Mouse (Mus musculus) heart, postnatal 0 days (tissue): ENCODE results near the gene Palld. TPM values are rescaled to one million over a fixed set of nuclear protein-coding genes. Genes with fewer than 3 reads are reported as not detected.

Experiments
- ATAC-seq: fragments of 200-750 bp; cut with Nextera tagmentation; 2 replicates; pipeline ENCODE4 v1.8.0; 2017; ENCODE audit warnings: low read depth, moderate number of reproducible peaks, moderate library complexity; ENCODE audit not compliant: insufficient read depth
- DNase-seq: peaks from one replicate; pipeline ENCODE4 v3.0.0-alpha.2; 2016; ENCODE audit warnings: low spot score
- H3K27ac ChIP-seq: fragments of 300-500 bp; sonication (generic); 2 replicates; pipeline ENCODE4 v1.5.1; 2014; ENCODE audit warnings: low read depth, mild to moderate bottlenecking
- H3K27me3 ChIP-seq: fragments of 300-500 bp; sonication (generic); 2 replicates; pipeline ENCODE4 v1.6.1; 2014; ENCODE audit warnings: low read length, mixed read lengths; ENCODE audit not compliant: control insufficient read depth, insufficient read depth
- H3K36me3 ChIP-seq: fragments of 300-500 bp; sonication (generic); replicated peaks from 2 replicates; pipeline ENCODE4 v1.6.1; 2014; ENCODE audit warnings: low read length, mixed read lengths; ENCODE audit not compliant: control insufficient read depth, insufficient read depth
- H3K4me1 ChIP-seq: fragments of 300-500 bp; sonication (generic); 2 replicates; pipeline ENCODE4 v1.6.1; 2014; ENCODE audit warnings: antibody characterized with exemption; ENCODE audit not compliant: control insufficient read depth, insufficient read depth
- H3K4me2 ChIP-seq: fragments of 300-500 bp; sonication (generic); 2 replicates; pipeline ENCODE4 v1.6.1; 2014; ENCODE audit warnings: low read depth, mild to moderate bottlenecking, low read length, moderate library complexity
- H3K4me3 ChIP-seq: fragments of 300-500 bp; sonication (generic); 2 replicates; pipeline ENCODE4 v1.5.1; 2014; ENCODE audit warnings: low read depth, low read length
- H3K9ac ChIP-seq: fragments of 300-500 bp; sonication (generic); replicated peaks from 2 replicates; pipeline ENCODE4 v1.6.1; 2014; ENCODE audit warnings: low read depth, low read length, mixed read lengths
- H3K9me3 ChIP-seq: fragments of 300-500 bp; sonication (generic); replicated peaks from 2 replicates; pipeline ENCODE4 v1.6.1; 2016; ENCODE audit warnings: low read length; ENCODE audit not compliant: control insufficient read depth
- CTCF ChIP-seq: IDR thresholded peaks from 2 replicates; pipeline ENCODE4 v1.5.1; 2016; ENCODE audit warnings: antibody characterized with exemption, control low read depth, low read depth
- EP300 ChIP-seq: IDR thresholded peaks from 2 replicates; pipeline ENCODE4 v1.6.1; 2016; ENCODE audit warnings: antibody characterized with exemption, low read depth
- WGBS: fragments of 180-500 bp; shearing (Covaris S2); extraction: QIAGEN DNeasy Blood & Tissue Kit; methylation state at CpG from one replicate; pipeline ENCODE4 v1.1.7; 2014; 5-methylcytosine and 5-hydroxymethylcytosine counted together
- polyA plus RNA-seq: library from polyadenylated mRNA; unstranded; fragments of >200 nt; fragmentation: Nextera tagmentation; extraction: Ambion mirVana; gene quantifications from 2 replicates; pipeline ENCODE4 v1.2.1, GENCODE M21; 2015
- total RNA-seq: library from RNA; depleted of rRNA; stranded (reverse); fragments of >200 nt; gene quantifications from 2 replicates; pipeline ENCODE4 v1.2.3, GENCODE M21; 2014; ENCODE audit warnings: low replicate concordance

Gene Palld
- total and polyA plus RNA-seq, 2 experiments from 2014 or later, result 103 to 127 TPM

GRCm38 (mm10) chr8:61626246-61626952 lies 276.1 kb downstream of the Palld start:
- peaks cover 9% of the 10 kb centered on the region; the same call in 1 of the 2 replicates for H3K4me1 ChIP-seq
- no peaks in the 10 kb centered on the region; the same call in none of the 2 replicates for H3K36me3 ChIP-seq
- no peak for DNase-seq
- ATAC-seq, result no peak
- H3K9me3 ChIP-seq, result no peaks in the 10 kb centered on the region
- H3K9ac ChIP-seq, result no peak overlapping the region
- no peak overlapping the region for H3K4me2 ChIP-seq
- no peaks in the 10 kb centered on the region for H3K27me3 ChIP-seq
- no peak for TF ChIP-seq EP300
- no peak overlapping the region for H3K27ac ChIP-seq
- H3K4me3 ChIP-seq, result no peak overlapping the region
- 86% methylated on average over 8 of the region's 8 CpGs for WGBS

GRCm38 (mm10) chr8:61625656-61626210 lies 276.8 kb downstream of the Palld start:
- no peak for ATAC-seq
- TF ChIP-seq CTCF (no peak), EP300 (no peak)
- Histone ChIP-seq H3K27ac (no peak overlapping the region), H3K4me2 (no peak overlapping the region), H3K9me3 (no peaks in the 10 kb centered on the region), H3K4me1 (peaks cover 16% of the 10 kb centered on the region; the same call in 1 of the 2 replicates), H3K4me3 (no peak overlapping the region), H3K27me3 (no peaks in the 10 kb centered on the region), H3K9ac (no peak overlapping the region), H3K36me3 (no peaks in the 10 kb centered on the region; the same call in none of the 2 replicates)
- 90% methylated on average over 8 of the region's 8 CpGs for WGBS
- no peak for DNase-seq

- no peak overlapping the region for H3K4me3 ChIP-seq
- H3K27me3 ChIP-seq, result no peaks in the 10 kb centered on the region
- ATAC-seq (peak; percentile 48), DNase-seq (peak; percentile 23)
- no peak overlapping the region for H3K4me2 ChIP-seq
- no peaks in the 10 kb centered on the region; the same call in none of the 2 replicates for H3K36me3 ChIP-seq
- H3K4me1 ChIP-seq, result 0 out of 2 replicates have a peak, but pooled peaks cover 18% of the 10 kb centered on the region
- 57% methylated on average over 12 of the region's 12 CpGs for WGBS
- H3K9me3 ChIP-seq, result no peaks in the 10 kb centered on the region
- H3K27ac ChIP-seq, result no peak overlapping the region
- no peak overlapping the region for H3K9ac ChIP-seq
- no peak for TF ChIP-seq EP300
- no peak for TF ChIP-seq CTCF
Observed at GRCm38 (mm10) chr8:61623485-61624417, 278.7 kb downstream of the Palld start.

- Histone ChIP-seq H3K4me1 (peaks cover 36% of the 10 kb centered on the region), H3K36me3 (no peaks in the 10 kb centered on the region; the same call in 1 of the 2 replicates), H3K4me3 (no peak overlapping the region), H3K4me2 (no peak overlapping the region), H3K27ac (peak overlapping the region; percentile 26; the same call in 1 of the 2 replicates), H3K9me3 (no peaks in the 10 kb centered on the region), H3K27me3 (no peaks in the 10 kb centered on the region), H3K9ac (no peak overlapping the region)
- no peak for ATAC-seq
- 53% methylated on average over 3 of the region's 3 CpGs for WGBS
- DNase-seq, result peak; percentile 23
- TF ChIP-seq EP300 (no peak), CTCF (no peak)
Observed at GRCm38 (mm10) chr8:61621300-61621699, 281.2 kb downstream of the Palld start.

- ATAC-seq, result no peak
- 46% methylated on average over 2 of the region's 2 CpGs for WGBS
Observed at GRCm38 (mm10) chr8:61617651-61618050, 284.8 kb downstream of the Palld start.

More at GRCm38 (mm10) chr8:61617651-61618050, 284.8 kb downstream of the Palld start:
- H3K27ac ChIP-seq, result peak overlapping the region; percentile 67
- DNase-seq, result no peak
- TF ChIP-seq CTCF, result no peak
- TF ChIP-seq EP300, result no peak
- H3K36me3 ChIP-seq, result no peaks in the 10 kb centered on the region; the same call in 1 of the 2 replicates
- peaks cover 36% of the 10 kb centered on the region for H3K4me1 ChIP-seq
- H3K4me2 ChIP-seq, result no peak overlapping the region
- no peak overlapping the region for H3K4me3 ChIP-seq
- H3K27me3 ChIP-seq, result no peaks in the 10 kb centered on the region
- no peak overlapping the region for H3K9ac ChIP-seq
- no peaks in the 10 kb centered on the region for H3K9me3 ChIP-seq
